Mouse (Mus musculus) ES-Bruce4 (cell line): ENCODE results near the gene Trim46. TPM values are rescaled to one million over a fixed set of nuclear protein-coding genes. Genes with fewer than 3 reads are reported as not detected.

Experiments used
- H3K27ac ChIP-seq: 2 replicates; pipeline ENCODE4 v1.5.1; 2012; ENCODE audit warnings: low read length, inconsistent platforms; ENCODE audit not compliant: insufficient read depth
- H3K27me3 ChIP-seq: 2 replicates; pipeline ENCODE4 v1.6.1; 2012; ENCODE audit warnings: mild to moderate bottlenecking, low read length, inconsistent platforms; ENCODE audit not compliant: control insufficient read depth, poor library complexity, insufficient read depth, severe bottlenecking
- H3K36me3 ChIP-seq: 2 replicates; pipeline ENCODE4 v1.6.1; 2012; ENCODE audit warnings: inconsistent platforms, mild to moderate bottlenecking, low read length, moderate library complexity; ENCODE audit not compliant: control insufficient read depth, poor library complexity, insufficient read depth, severe bottlenecking
- H3K4me1 ChIP-seq: one replicate; pipeline ENCODE4 v1.8.1; 2011; ENCODE audit warnings: low read length; ENCODE audit not compliant: control insufficient read depth, insufficient read depth
- H3K4me3 ChIP-seq: 2 replicates; pipeline ENCODE4 v1.5.1; 2011; ENCODE audit warnings: low read depth, mild to moderate bottlenecking, low read length
- H3K9ac ChIP-seq: 2 replicates; pipeline ENCODE4 v1.6.1; 2012; ENCODE audit warnings: low read depth, mild to moderate bottlenecking, inconsistent platforms; ENCODE audit not compliant: poor library complexity, severe bottlenecking
- H3K9me3 ChIP-seq: replicated peaks from 2 replicates; pipeline ENCODE4 v1.6.1; 2012; ENCODE audit warnings: mild to moderate bottlenecking, low read length, inconsistent platforms; ENCODE audit not compliant: control insufficient read depth, poor library complexity, insufficient read depth, severe bottlenecking
- CTCF ChIP-seq: IDR thresholded peaks from one replicate; pipeline ENCODE4 v1.8.1; 2011; ENCODE audit warnings: low read depth, low read length
- EP300 ChIP-seq: IDR thresholded peaks from 2 replicates; pipeline ENCODE4 v1.6.1; 2011; ENCODE audit warnings: low read depth, low read length; ENCODE audit not compliant: insufficient read depth
- POLR2A ChIP-seq: IDR thresholded peaks from one replicate; pipeline ENCODE4 v1.8.1; 2011; ENCODE audit warnings: low read length; ENCODE audit not compliant: insufficient read depth
- polyA plus RNA-seq: library from polyadenylated mRNA; stranded (reverse); fragments of >200 nt; gene quantifications from 2 replicates; pipeline ENCODE4 v1.2.4, GENCODE M21; 2011; ENCODE audit warnings: low read depth; ENCODE audit not compliant: missing spikeins, insufficient read depth, insufficient read length

The Trim46 gene
- polyA plus RNA-seq, 1 experiment, result 5.7 TPM

GRCm38 (mm10) chr3:89244158-89244981 lies 1.7 kb downstream of the Trim46 start:
- no peaks in the 10 kb centered on the region for H3K27me3 ChIP-seq
- no peak overlapping the region for H3K27ac ChIP-seq

GRCm38 (mm10) chr3:89243609-89244008 lies 2.5 kb downstream of the Trim46 start:
- Histone ChIP-seq H3K27ac (no peak overlapping the region), H3K4me1 (peaks cover 2% of the 10 kb centered on the region), H3K27me3 (no peaks in the 10 kb centered on the region), H3K4me3 (peak overlapping the region; percentile 21; the same call in 1 of the 2 replicates), H3K9ac (peak overlapping the region; percentile 17; the same call in 1 of the 2 replicates), H3K36me3 (no peaks in the 10 kb centered on the region; the same call in 1 of the 2 replicates), H3K9me3 (no peaks in the 10 kb centered on the region)
- TF ChIP-seq CTCF, result no peak
- no peak for TF ChIP-seq EP300
- TF ChIP-seq POLR2A, result no peak

More at GRCm38 (mm10) chr3:89244158-89244981, 1.7 kb downstream of the Trim46 start:
- H3K9ac ChIP-seq, result peak overlapping the region; percentile 36
- peaks cover 2% of the 10 kb centered on the region for H3K4me1 ChIP-seq
- TF ChIP-seq POLR2A, result no peak
- no peak for TF ChIP-seq EP300
- peak overlapping the region; percentile 57 for H3K4me3 ChIP-seq
- H3K9me3 ChIP-seq, result no peaks in the 10 kb centered on the region
- H3K36me3 ChIP-seq, result peaks cover 2% of the 10 kb centered on the region; the same call in 1 of the 2 replicates

GRCm38 (mm10) chr3:89242331-89242895 lies 3.7 kb downstream of the Trim46 start:
- no peak for TF ChIP-seq CTCF
- Histone ChIP-seq H3K36me3 (no peaks in the 10 kb centered on the region; the same call in 1 of the 2 replicates), H3K9ac (no peak overlapping the region), H3K4me1 (peaks cover 2% of the 10 kb centered on the region), H3K9me3 (no peaks in the 10 kb centered on the region), H3K27ac (no peak overlapping the region), H3K27me3 (no peaks in the 10 kb centered on the region), H3K4me3 (no peak overlapping the region)

GRCm38 (mm10) chr3:89238494-89238893 lies 7.6 kb downstream of the Trim46 start:
- no peak overlapping the region for H3K9ac ChIP-seq
- no peaks in the 10 kb centered on the region for H3K4me1 ChIP-seq
- TF ChIP-seq CTCF, result no peak
- no peak for TF ChIP-seq POLR2A
- TF ChIP-seq EP300, result no peak
- H3K27ac ChIP-seq, result no peak overlapping the region
- no peak overlapping the region for H3K4me3 ChIP-seq
- no peaks in the 10 kb centered on the region for H3K9me3 ChIP-seq
- no peaks in the 10 kb centered on the region; the same call in 1 of the 2 replicates for H3K36me3 ChIP-seq
- H3K27me3 ChIP-seq, result no peaks in the 10 kb centered on the region

GRCm38 (mm10) chr3:89237682-89238081 lies 8.4 kb downstream of the Trim46 start:
- Histone ChIP-seq H3K36me3 (no peaks in the 10 kb centered on the region; the same call in 1 of the 2 replicates), H3K27ac (no peak overlapping the region)

GRCm38 (mm10) chr3:89236516-89236915 lies 9.6 kb downstream of the Trim46 start:
- no peaks in the 10 kb centered on the region for H3K9me3 ChIP-seq
- no peak for TF ChIP-seq CTCF
- no peak for TF ChIP-seq POLR2A
- TF ChIP-seq EP300, result no peak
- no peak overlapping the region for H3K9ac ChIP-seq
- H3K36me3 ChIP-seq, result no peaks in the 10 kb centered on the region; the same call in 1 of the 2 replicates
- H3K27me3 ChIP-seq, result no peaks in the 10 kb centered on the region
- no peaks in the 10 kb centered on the region for H3K4me1 ChIP-seq
- H3K4me3 ChIP-seq, result no peak overlapping the region
- no peak overlapping the region for H3K27ac ChIP-seq

More at GRCm38 (mm10) chr3:89237682-89238081, 8.4 kb downstream of the Trim46 start:
- Histone ChIP-seq H3K4me3 (peak overlapping the region; percentile 2; the same call in 1 of the 2 replicates), H3K9me3 (no peaks in the 10 kb centered on the region), H3K4me1 (no peaks in the 10 kb centered on the region), H3K27me3 (no peaks in the 10 kb centered on the region), H3K9ac (no peak overlapping the region)
- no peak for TF ChIP-seq CTCF
- no peak for TF ChIP-seq EP300
- TF ChIP-seq POLR2A, result no peak
